Mouse (Mus musculus) lung, embryonic 16.5 days (tissue): ENCODE measurements at regions not wholly inside any gene's neighbourhood (a gene's known extent, or its start where the extent isn't known, plus 50 kb on each side); places are given as distances from the start of the nearest gene placed in this dataset.

ENCODE experiments used
- ATAC-seq: fragments of 200-750 bp; cut with Nextera tagmentation; 2 replicates; pipeline ENCODE4 v1.8.0; 2017; ENCODE audit warnings: low read depth, mild to moderate bottlenecking, moderate library complexity
- H3K27ac ChIP-seq: fragments of 300-500 bp; sonication (generic); 2 replicates; pipeline ENCODE4 v1.5.1; 2014; ENCODE audit warnings: mild to moderate bottlenecking, control low read depth, low read length
- H3K27me3 ChIP-seq: fragments of 300-500 bp; sonication (generic); 2 replicates; pipeline ENCODE4 v1.6.1; 2014; ENCODE audit warnings: low read depth, low read length, mixed read lengths; ENCODE audit not compliant: control insufficient read depth, insufficient read depth
- H3K36me3 ChIP-seq: fragments of 300-500 bp; sonication (generic); 2 replicates; pipeline ENCODE4 v1.6.1; 2014; ENCODE audit warnings: low read length; ENCODE audit not compliant: control insufficient read depth, insufficient read depth
- H3K4me1 ChIP-seq: fragments of 300-500 bp; sonication (generic); replicated peaks from 2 replicates; pipeline ENCODE4 v1.6.1; 2014; ENCODE audit warnings: low read length, mixed read lengths; ENCODE audit not compliant: control insufficient read depth, insufficient read depth
- H3K4me2 ChIP-seq: fragments of 300-500 bp; sonication (generic); 2 replicates; pipeline ENCODE4 v1.6.1; 2014; ENCODE audit warnings: low read depth, low read length, control low read depth
- H3K4me3 ChIP-seq: fragments of 300-500 bp; sonication (generic); 2 replicates; pipeline ENCODE4 v1.5.1; 2014; ENCODE audit warnings: mild to moderate bottlenecking, low read length, control low read depth
- H3K9ac ChIP-seq: fragments of 300-500 bp; sonication (generic); 2 replicates; pipeline ENCODE4 v1.6.1; 2014; ENCODE audit warnings: low read length, control low read depth
- H3K9me3 ChIP-seq: fragments of 300-500 bp; sonication (generic); 2 replicates; pipeline ENCODE4 v1.6.1; 2016; ENCODE audit warnings: low read length; ENCODE audit not compliant: control insufficient read depth
- WGBS: fragments of 180-500 bp; shearing (Covaris S2); extraction: QIAGEN DNeasy Blood & Tissue Kit; methylation state at CpG from one replicate; pipeline ENCODE4 v1.1.7; 2014; 5-methylcytosine and 5-hydroxymethylcytosine counted together

GRCm38 (mm10) chr11:19659511-19659910 lies 264.7 kb upstream of the Spred2 start:
- Histone ChIP-seq H3K27me3 (no peaks in the 10 kb centered on the region), H3K4me1 (no peaks in the 10 kb centered on the region), H3K27ac (no peak overlapping the region), H3K9me3 (no peaks in the 10 kb centered on the region), H3K36me3 (no peaks in the 10 kb centered on the region), H3K4me3 (no peak overlapping the region), H3K9ac (no peak overlapping the region), H3K4me2 (no peak overlapping the region)
- 40% methylated on average over 4 of the region's 4 CpGs for WGBS
- ATAC-seq, result 0 out of 2 replicates have a peak, but pooled peaks have one; percentile 28

GRCm38 (mm10) chr11:19666732-19667131 lies 257.4 kb upstream of the Spred2 start:
- H3K27ac ChIP-seq, result no peak overlapping the region
- no peak for ATAC-seq
- no peaks in the 10 kb centered on the region for H3K9me3 ChIP-seq
- no peaks in the 10 kb centered on the region for H3K36me3 ChIP-seq
- 87% methylated on average over 4 of the region's 4 CpGs for WGBS
- H3K4me2 ChIP-seq, result no peak overlapping the region
- H3K9ac ChIP-seq, result no peak overlapping the region
- H3K4me3 ChIP-seq, result no peak overlapping the region
- 0 out of 2 replicates have a peak, but pooled peaks cover 4% of the 10 kb centered on the region for H3K4me1 ChIP-seq
- H3K27me3 ChIP-seq, result no peaks in the 10 kb centered on the region

GRCm38 (mm10) chr11:19670853-19671530 lies 253.2 kb upstream of the Spred2 start:
- ATAC-seq, result peak; percentile 91
- whole genome bisulfite sequencing, result 30% methylated on average over 13 of the region's 13 CpGs

GRCm38 (mm10) chr11:19673012-19673411 lies 251.2 kb upstream of the Spred2 start:
- Histone ChIP-seq H3K9ac (no peak overlapping the region), H3K27ac (no peak overlapping the region), H3K4me3 (no peak overlapping the region), H3K27me3 (no peaks in the 10 kb centered on the region), H3K36me3 (no peaks in the 10 kb centered on the region), H3K9me3 (no peaks in the 10 kb centered on the region), H3K4me2 (no peak overlapping the region), H3K4me1 (0 out of 2 replicates have a peak, but pooled peaks cover 4% of the 10 kb centered on the region)
- WGBS, result 76% methylated on average over 1 of the region's 1 CpGs
- ATAC-seq, result no peak

More at GRCm38 (mm10) chr11:19670853-19671530, 253.2 kb upstream of the Spred2 start:
- H3K27me3 ChIP-seq, result no peaks in the 10 kb centered on the region
- H3K4me2 ChIP-seq, result 0 out of 2 replicates have a peak overlapping the region, but pooled peaks have one; percentile 3
- H3K9me3 ChIP-seq, result no peaks in the 10 kb centered on the region
- H3K4me1 ChIP-seq, result 0 out of 2 replicates have a peak, but pooled peaks cover 4% of the 10 kb centered on the region
- no peak overlapping the region for H3K4me3 ChIP-seq
- no peak overlapping the region for H3K27ac ChIP-seq
- no peaks in the 10 kb centered on the region for H3K36me3 ChIP-seq
- no peak overlapping the region for H3K9ac ChIP-seq

- H3K4me1 ChIP-seq, result peaks cover 3% of the 10 kb centered on the region; the same call in 1 of the 2 replicates
- no peak overlapping the region for H3K4me2 ChIP-seq
- H3K9ac ChIP-seq, result no peak overlapping the region
- H3K9me3 ChIP-seq, result no peaks in the 10 kb centered on the region
- no peak overlapping the region for H3K4me3 ChIP-seq
- no peak overlapping the region for H3K27ac ChIP-seq
- WGBS, result 92% methylated on average over 1 of the region's 1 CpGs
- no peaks in the 10 kb centered on the region for H3K27me3 ChIP-seq
- no peak for ATAC-seq
- no peaks in the 10 kb centered on the region for H3K36me3 ChIP-seq
Measured at GRCm38 (mm10) chr11:19676514-19676913, 247.7 kb upstream of the Spred2 start.

GRCm38 (mm10) chr11:19679041-19679440 lies 245.1 kb upstream of the Spred2 start:
- no peaks in the 10 kb centered on the region for H3K36me3 ChIP-seq
- no peak overlapping the region for H3K4me3 ChIP-seq
- H3K9me3 ChIP-seq, result no peaks in the 10 kb centered on the region
- no peak overlapping the region for H3K4me2 ChIP-seq
- WGBS, result 43% methylated on average over 2 of the region's 2 CpGs
- H3K27me3 ChIP-seq, result no peaks in the 10 kb centered on the region
- ATAC-seq, result no peak
- peaks cover 3% of the 10 kb centered on the region; the same call in 1 of the 2 replicates for H3K4me1 ChIP-seq
- no peak overlapping the region for H3K9ac ChIP-seq
- H3K27ac ChIP-seq, result no peak overlapping the region

- H3K9ac ChIP-seq, result no peak overlapping the region
- no peaks in the 10 kb centered on the region for H3K9me3 ChIP-seq
- peaks cover 3% of the 10 kb centered on the region; the same call in 1 of the 2 replicates for H3K4me1 ChIP-seq
- H3K36me3 ChIP-seq, result no peaks in the 10 kb centered on the region
- ATAC-seq, result peak; percentile 31; the same call in 1 of the 2 replicates
- no peak overlapping the region for H3K4me2 ChIP-seq
- WGBS, result 55% methylated on average over 5 of the region's 5 CpGs
- no peaks in the 10 kb centered on the region for H3K27me3 ChIP-seq
- H3K4me3 ChIP-seq, result no peak overlapping the region
- no peak overlapping the region for H3K27ac ChIP-seq
Measured at GRCm38 (mm10) chr11:19679669-19680068, 244.5 kb upstream of the Spred2 start.

GRCm38 (mm10) chr11:19701198-19701597 lies 223.0 kb upstream of the Spred2 start:
- WGBS, result 53% methylated on average over 3 of the region's 3 CpGs
- Histone ChIP-seq H3K27ac (no peak overlapping the region), H3K4me2 (no peak overlapping the region), H3K36me3 (no peaks in the 10 kb centered on the region), H3K9me3 (no peaks in the 10 kb centered on the region), H3K4me3 (no peak overlapping the region), H3K9ac (no peak overlapping the region), H3K4me1 (no peaks in the 10 kb centered on the region), H3K27me3 (no peaks in the 10 kb centered on the region)
- ATAC-seq, result no peak

- Histone ChIP-seq H3K9ac (no peak overlapping the region), H3K27ac (no peak overlapping the region), H3K27me3 (no peaks in the 10 kb centered on the region), H3K36me3 (no peaks in the 10 kb centered on the region), H3K4me2 (no peak overlapping the region), H3K4me1 (no peaks in the 10 kb centered on the region), H3K9me3 (no peaks in the 10 kb centered on the region), H3K4me3 (no peak overlapping the region)
- no peak for ATAC-seq
- WGBS, result 77% methylated on average over 6 of the region's 6 CpGs
Measured at GRCm38 (mm10) chr11:19708821-19709220, 215.4 kb upstream of the Spred2 start.
